Mouse (Mus musculus) megakaryocyte, embryonic 14.5 days (primary cell): ENCODE measurements at regions not wholly inside any gene's neighbourhood (a gene's known extent, or its start where the extent isn't known, plus 50 kb on each side); places are given as distances from the start of the nearest gene placed in this dataset.
A peak's percentile ranks its signal among the peaks of the same experiment; 100 is the strongest.

ENCODE experiments used
- H3K27me3 ChIP-seq: replicated peaks from 2 replicates; pipeline ENCODE3; 2012; ENCODE audit warnings: inconsistent platforms
- H3K36me3 ChIP-seq: replicated peaks from 2 replicates; pipeline ENCODE3; 2012; ENCODE audit warnings: low read length, inconsistent platforms, mixed read lengths
- H3K4me1 ChIP-seq: 2 replicates; pipeline ENCODE4 v1.6.1; 2012; ENCODE audit warnings: inconsistent platforms
- H3K4me3 ChIP-seq: replicated peaks from 2 replicates; pipeline ENCODE3; 2012; ENCODE audit warnings: moderate library complexity, mild to moderate bottlenecking, inconsistent platforms
- H3K9me3 ChIP-seq: 2 replicates; pipeline ENCODE4 v1.6.1; 2012; ENCODE audit warnings: inconsistent platforms
- FLI1 ChIP-seq: IDR thresholded peaks from 2 replicates; pipeline ENCODE4 v1.6.1; 2012; ENCODE audit warnings: low read length, inconsistent platforms, mixed read lengths
- GATA1 ChIP-seq: IDR thresholded peaks from 3 replicates; pipeline ENCODE4 v1.6.1; 2012; ENCODE audit warnings: mixed read lengths, low read length, inconsistent platforms, borderline replicate concordance

DNA sequence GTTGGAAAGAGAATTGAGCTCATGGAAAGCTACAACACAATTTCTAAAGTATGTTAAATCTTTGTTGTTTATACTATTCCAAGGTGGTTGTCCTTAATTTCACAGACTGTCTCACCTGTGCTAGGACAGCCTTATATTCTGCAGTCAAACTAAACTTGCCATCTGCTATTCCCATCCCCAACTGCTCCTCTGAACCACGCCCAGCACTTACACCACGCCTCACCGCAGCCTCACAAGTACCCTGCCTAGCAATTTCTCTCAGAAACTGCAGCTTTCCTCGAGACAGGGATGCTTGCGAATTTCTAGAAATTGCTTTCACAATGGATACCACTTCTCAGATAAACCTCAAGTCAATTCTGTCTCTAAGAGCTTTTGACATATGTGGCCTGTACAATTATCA is 213.7 kb downstream of the Parm1 start:
- Histone ChIP-seq H3K9me3 (no peaks in the 10 kb centered on the region), H3K4me3 (no peak overlapping the region), H3K4me1 (peaks cover 13% of the 10 kb centered on the region), H3K36me3 (no peaks in the 10 kb centered on the region), H3K27me3 (no peaks in the 10 kb centered on the region)
- TF ChIP-seq FLI1 (no peak), GATA1 (no peak)

DNA sequence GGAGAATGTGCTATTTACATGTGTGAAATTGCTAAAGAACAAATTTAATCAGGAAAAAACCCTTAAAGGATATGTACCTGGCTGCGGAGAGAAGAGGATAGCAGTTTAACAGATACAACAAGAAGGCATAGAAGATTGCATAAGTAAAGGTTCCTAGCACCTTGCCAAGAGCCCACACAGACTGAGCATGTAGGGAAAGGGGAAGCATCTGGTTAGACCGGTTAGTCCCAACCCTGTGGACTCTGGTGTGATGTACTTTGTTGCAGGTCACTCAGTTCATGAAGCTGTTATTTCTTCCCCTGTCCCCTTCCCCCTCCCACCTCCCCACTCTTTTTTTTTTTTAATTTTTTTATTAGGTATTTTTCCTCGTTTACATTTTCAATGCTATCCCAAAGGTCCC is 212.5 kb downstream of the Parm1 start:
- Histone ChIP-seq H3K4me3 (no peak overlapping the region), H3K4me1 (peaks cover 26% of the 10 kb centered on the region), H3K27me3 (no peaks in the 10 kb centered on the region), H3K9me3 (no peaks in the 10 kb centered on the region), H3K36me3 (no peaks in the 10 kb centered on the region)
- TF ChIP-seq FLI1, result no peak
- no peak for TF ChIP-seq GATA1

DNA sequence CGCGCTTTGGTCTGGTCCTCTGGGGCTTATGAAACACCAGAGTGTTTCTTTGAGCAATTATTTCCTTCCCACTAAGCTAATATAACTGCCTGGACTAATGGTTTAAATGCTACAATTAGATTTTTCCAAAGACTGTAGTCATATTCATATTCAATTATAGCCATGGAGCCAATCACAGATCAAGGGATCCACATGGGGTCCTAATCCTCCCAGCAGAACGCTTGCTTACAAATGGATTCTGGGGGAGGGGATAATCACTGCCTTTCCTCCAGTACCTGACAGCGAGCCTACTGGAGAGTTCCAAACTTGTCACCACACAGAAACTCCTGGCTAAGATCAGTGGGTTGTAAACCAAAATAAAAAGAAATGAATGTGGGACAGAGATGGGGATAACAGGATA is 212.0 kb downstream of the Parm1 start:
- Histone ChIP-seq H3K4me3 (no peak overlapping the region), H3K4me1 (peaks cover 28% of the 10 kb centered on the region), H3K27me3 (no peaks in the 10 kb centered on the region), H3K36me3 (no peaks in the 10 kb centered on the region), H3K9me3 (no peaks in the 10 kb centered on the region)
- TF ChIP-seq FLI1, result no peak
- no peak for TF ChIP-seq GATA1

DNA sequence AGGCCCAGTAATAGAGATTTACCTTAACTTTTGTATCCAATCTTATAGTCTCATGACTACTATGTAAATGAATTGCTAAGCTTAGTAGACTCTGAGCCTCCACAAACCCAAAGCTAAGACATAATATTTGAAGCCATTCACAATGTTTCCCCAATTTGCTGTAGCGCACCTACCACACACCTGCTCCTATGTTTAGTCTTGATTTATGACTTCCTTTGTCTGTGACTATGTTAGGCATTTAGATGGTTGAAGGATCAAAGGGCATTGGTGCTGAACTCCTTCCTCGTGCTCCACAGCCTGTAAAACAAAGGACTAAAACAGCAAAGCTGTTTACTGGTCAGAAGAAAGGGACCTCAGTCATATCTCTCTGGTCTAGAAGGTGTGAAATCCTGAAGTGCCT is 210.0 kb downstream of the Parm1 start:
- Histone ChIP-seq H3K9me3 (no peaks in the 10 kb centered on the region), H3K4me1 (peaks cover 26% of the 10 kb centered on the region), H3K36me3 (no peaks in the 10 kb centered on the region), H3K27me3 (no peaks in the 10 kb centered on the region), H3K4me3 (no peak overlapping the region)
- TF ChIP-seq GATA1, result no peak
- TF ChIP-seq FLI1, result no peak

DNA sequence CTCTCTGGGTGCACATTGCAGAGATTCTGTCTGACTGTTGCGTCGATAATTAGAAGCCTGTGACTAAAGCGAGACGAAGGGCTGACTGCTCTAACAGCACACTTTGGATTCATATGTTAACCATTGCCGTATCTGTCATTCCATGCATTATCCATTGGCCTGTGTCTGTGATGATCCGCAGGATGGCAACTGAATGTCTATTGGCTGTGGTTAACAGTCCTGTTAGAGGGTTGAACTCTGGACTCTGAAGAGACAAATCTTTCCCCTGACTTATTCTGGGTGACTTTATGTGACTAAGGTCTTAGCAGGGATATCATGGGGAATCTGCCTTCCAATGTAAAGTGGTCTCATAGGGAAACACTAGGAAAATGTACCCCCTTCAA is 208.7 kb downstream of the Parm1 start:
- Histone ChIP-seq H3K4me1 (peaks cover 36% of the 10 kb centered on the region), H3K4me3 (peak overlapping the region; percentile 42), H3K27me3 (no peaks in the 10 kb centered on the region), H3K9me3 (no peaks in the 10 kb centered on the region), H3K36me3 (no peaks in the 10 kb centered on the region)
- no peak for TF ChIP-seq FLI1
- TF ChIP-seq GATA1, result no peak

DNA sequence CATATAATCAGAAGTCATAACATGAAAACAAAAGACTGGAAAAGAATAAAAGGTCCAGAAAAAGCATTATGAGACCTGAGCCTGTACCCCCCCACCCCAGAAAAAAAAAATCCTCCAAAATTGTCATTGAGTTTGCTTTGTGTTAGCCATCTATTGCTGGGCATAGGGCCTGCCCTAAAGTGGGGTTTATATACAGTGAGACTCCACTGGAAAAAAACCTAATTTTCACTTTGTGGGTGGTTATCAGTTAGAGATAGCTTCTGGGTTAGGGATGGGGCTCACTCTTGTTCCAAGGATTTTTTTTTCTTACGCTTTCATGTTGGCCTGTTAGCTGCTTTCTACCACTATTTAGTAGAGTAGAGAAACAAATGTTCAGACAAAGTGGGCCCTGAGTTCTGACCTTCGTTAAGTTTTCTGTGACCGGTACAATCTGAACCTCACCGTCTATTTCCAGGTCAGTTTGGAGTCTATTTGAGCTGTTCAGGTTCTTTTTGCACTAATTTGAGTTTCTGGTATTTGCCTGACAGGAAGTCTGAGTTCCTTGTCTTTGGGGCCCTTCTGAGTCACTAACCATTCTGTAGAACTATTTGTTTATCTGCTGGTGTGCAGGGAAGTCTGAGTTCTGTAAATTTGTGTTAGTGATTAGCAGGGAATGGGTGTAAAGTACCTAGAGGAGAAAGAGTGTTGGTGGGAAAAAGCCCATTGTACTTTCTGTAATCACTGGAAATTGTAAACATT is 208.1 kb downstream of the Parm1 start:
- Histone ChIP-seq H3K27me3 (no peaks in the 10 kb centered on the region), H3K36me3 (no peaks in the 10 kb centered on the region), H3K9me3 (no peaks in the 10 kb centered on the region), H3K4me1 (peaks cover 42% of the 10 kb centered on the region), H3K4me3 (no peak overlapping the region)
- TF ChIP-seq FLI1 (no peak), GATA1 (no peak)

DNA sequence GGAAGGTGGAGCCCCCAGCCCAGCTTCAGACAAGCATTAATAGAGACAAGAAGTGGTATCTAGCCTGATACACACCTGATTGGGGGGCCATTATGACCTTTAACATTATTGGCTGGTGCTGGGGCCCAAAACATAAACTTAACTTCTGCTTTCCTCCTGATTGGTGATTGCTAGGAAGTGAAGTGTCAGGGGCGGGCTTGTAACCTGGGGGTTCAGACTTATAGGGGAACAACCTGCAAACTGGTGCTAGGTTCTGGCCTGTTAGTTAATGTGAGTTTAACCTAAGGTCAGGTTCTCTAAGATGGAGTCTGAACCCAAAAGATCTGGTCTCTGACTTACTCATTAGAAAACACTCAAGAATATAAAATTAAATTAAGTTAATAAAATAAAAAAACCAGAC is 207.5 kb downstream of the Parm1 start:
- Histone ChIP-seq H3K36me3 (no peaks in the 10 kb centered on the region), H3K4me3 (no peak overlapping the region), H3K27me3 (no peaks in the 10 kb centered on the region), H3K9me3 (no peaks in the 10 kb centered on the region), H3K4me1 (peaks cover 42% of the 10 kb centered on the region)
- TF ChIP-seq FLI1 (no peak), GATA1 (no peak)

DNA sequence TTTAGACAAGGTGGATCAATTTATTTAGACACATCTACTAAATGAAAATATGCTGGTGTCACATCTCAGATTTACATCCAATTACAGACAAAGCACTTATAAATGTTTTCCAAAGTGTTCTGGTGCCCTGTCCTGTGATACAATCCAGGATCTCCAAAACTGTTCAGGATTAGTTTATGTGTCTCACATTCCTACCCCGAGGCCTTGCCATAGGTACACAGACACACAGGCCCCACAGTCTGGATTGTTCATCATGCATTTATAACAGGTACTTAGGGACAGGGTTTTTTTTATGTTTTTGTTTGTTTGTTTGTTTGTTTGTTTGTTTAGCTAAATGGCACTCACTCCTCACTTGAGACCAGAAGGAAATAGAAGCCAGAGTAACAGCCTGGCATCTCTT is 206.0 kb downstream of the Parm1 start:
- H3K9me3 ChIP-seq, result no peaks in the 10 kb centered on the region
- no peaks in the 10 kb centered on the region for H3K27me3 ChIP-seq
- peaks cover 46% of the 10 kb centered on the region for H3K4me1 ChIP-seq
- H3K4me3 ChIP-seq, result no peak overlapping the region
- H3K36me3 ChIP-seq, result no peaks in the 10 kb centered on the region
- no peak for TF ChIP-seq FLI1
- no peak for TF ChIP-seq GATA1

DNA sequence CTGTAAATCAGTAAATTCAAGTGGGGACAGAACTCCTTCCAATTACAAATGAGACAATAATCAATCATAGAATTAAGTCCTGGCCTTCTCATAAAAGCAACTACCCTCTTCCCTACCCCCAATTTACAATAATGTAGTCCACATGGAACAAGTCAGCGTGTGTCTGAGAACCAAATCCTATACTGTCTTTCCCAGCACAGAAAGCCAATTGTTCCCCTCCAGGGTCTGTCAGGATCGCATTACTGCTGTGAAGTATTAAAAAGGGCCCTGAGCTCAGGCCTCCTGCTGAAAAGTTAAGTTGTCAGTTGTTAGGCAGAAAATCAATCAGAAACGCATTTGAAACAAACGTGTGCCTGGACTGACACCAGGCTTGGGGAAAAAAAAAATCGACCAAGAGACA is 205.6 kb downstream of the Parm1 start:
- Histone ChIP-seq H3K4me1 (peaks cover 48% of the 10 kb centered on the region), H3K27me3 (no peaks in the 10 kb centered on the region), H3K36me3 (no peaks in the 10 kb centered on the region), H3K9me3 (no peaks in the 10 kb centered on the region), H3K4me3 (no peak overlapping the region)
- TF ChIP-seq GATA1 (no peak), FLI1 (no peak)

DNA sequence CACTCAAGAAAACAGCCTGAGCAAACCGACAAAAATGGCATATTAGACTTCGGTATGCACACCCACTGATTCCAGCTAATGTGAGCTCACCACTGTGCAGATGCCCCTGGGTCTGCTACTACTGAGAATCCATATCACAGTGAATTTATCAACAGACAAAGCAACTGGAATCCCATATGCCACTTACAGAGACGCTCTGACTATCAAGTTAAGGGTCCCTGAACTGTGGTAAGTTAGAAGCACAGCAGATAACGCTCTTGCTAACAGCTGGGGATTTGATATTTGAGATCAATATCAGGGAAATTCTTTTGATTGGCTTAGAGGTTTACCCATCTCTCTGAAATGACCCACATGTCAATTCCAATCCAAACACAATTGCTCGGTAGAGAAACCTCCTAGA is 205.0 kb downstream of the Parm1 start:
- TF ChIP-seq FLI1 (no peak), GATA1 (no peak)
- Histone ChIP-seq H3K9me3 (no peaks in the 10 kb centered on the region), H3K36me3 (no peaks in the 10 kb centered on the region), H3K27me3 (no peaks in the 10 kb centered on the region), H3K4me3 (no peak overlapping the region), H3K4me1 (peaks cover 53% of the 10 kb centered on the region)
